8 mouse cellular contexts compared by ENCODE assay signal in the genomic region with DNA sequence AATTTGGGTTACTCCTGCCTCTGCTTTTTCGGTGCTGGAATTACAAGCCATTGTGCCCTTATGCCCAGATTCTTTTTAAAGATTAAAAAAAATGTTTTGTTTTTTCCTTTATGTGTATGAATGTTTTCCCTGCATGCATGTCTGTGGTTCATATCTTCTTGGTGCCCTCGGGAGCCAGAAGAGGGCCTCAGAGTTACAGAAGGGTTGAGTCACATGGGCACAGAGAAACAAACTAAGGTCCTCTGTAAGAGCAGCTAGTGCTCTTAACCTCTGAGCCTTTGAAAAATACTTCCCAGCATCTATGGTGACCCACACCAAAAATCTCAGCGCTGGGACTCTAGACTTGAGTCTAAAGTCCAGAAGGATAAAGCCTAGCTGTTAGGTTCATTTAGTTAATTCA. TPM values are rescaled to one million over a fixed set of nuclear protein-coding genes. Genes with fewer than 3 reads are reported as not detected.
A peak's percentile ranks its signal among the peaks of the same experiment; 100 is the strongest.
DNase-seq lines count a peak whose midpoint lies in the region; ATAC-seq and TF ChIP-seq lines count a peak whose summit lies in the region.

No protein-coding gene starts in this region.

- intact Hi-C loops in left cerebral cortex, postnatal 4 days (cut with DNase I), result no loop called here
- intact Hi-C loops in left cerebral cortex, postnatal 14 days (cut with DNase I), result no loop called here

- peak overlapping the region; percentile 84 for H3K4me2 ChIP-seq in hindbrain, embryonic 16.5 days (ENCODE audit: low read length)
- H3K4me2 ChIP-seq in liver, embryonic 11.5 days, result peak overlapping the region; percentile 72
- H3K4me2 ChIP-seq in midbrain, postnatal 0 days (ENCODE audit: low read depth, low read length, poor library complexity, severe bottlenecking), result peak overlapping the region; percentile 65

- peak overlapping the region; percentile 82; the same call in 1 of the 2 replicates for H3K9ac ChIP-seq in hindbrain, embryonic 16.5 days (ENCODE audit: low read depth, low read length)
- H3K9ac ChIP-seq in liver, embryonic 11.5 days (ENCODE audit: low read depth, low read length), result peak overlapping the region; percentile 73
- H3K9ac ChIP-seq in midbrain, postnatal 0 days (replicated peaks; ENCODE audit: low read length, poor library complexity, severe bottlenecking), result peak overlapping the region; percentile 85

- DNase-seq in left cerebral cortex, postnatal 4 days, result peak; percentile 24
- no peak for DNase-seq in left cerebral cortex, postnatal 14 days (ENCODE audit: low spot score in 2 of 2)
- no peak for DNase-seq in liver, embryonic 11.5 days (ENCODE audit: low spot score)
- peak; percentile 47 for DNase-seq in midbrain, postnatal 0 days (ENCODE audit: low spot score)
- peak; percentile 63 for DNase-seq in thymus, postnatal 4 days

- no peak for TF ChIP-seq POLR2A in bone marrow, adult 2 months (IDR thresholded peaks at IDR 0.05; ENCODE audit: borderline replicate concordance, control insufficient read depth, low read depth, low read length)

- no peaks in the 10 kb centered on the region for H3K27me3 ChIP-seq in erythroblast, embryonic 14.5 days (ENCODE audit: control insufficient read depth)
- no peaks in the 10 kb centered on the region for H3K27me3 ChIP-seq in hindbrain, embryonic 16.5 days (replicated peaks; ENCODE audit: control insufficient read depth, insufficient read depth, low read length)
- H3K27me3 ChIP-seq in liver, embryonic 11.5 days (replicated peaks; ENCODE audit: control insufficient read depth, insufficient read depth, low read length), result no peaks in the 10 kb centered on the region
- H3K27me3 ChIP-seq in midbrain, postnatal 0 days (ENCODE audit: insufficient read depth, low read length), result no peaks in the 10 kb centered on the region

- peaks cover 8% of the 10 kb centered on the region for H3K9me3 ChIP-seq in erythroblast, embryonic 14.5 days (ENCODE audit: control insufficient read depth, low read length)
- H3K9me3 ChIP-seq in hindbrain, embryonic 16.5 days (ENCODE audit: control insufficient read depth, low read length), result peaks cover 10% of the 10 kb centered on the region; the same call in 1 of the 2 replicates
- H3K9me3 ChIP-seq in liver, embryonic 11.5 days (ENCODE audit: control insufficient read depth, low read length), result no peaks in the 10 kb centered on the region
- 0 out of 2 replicates have a peak, but pooled peaks cover 7% of the 10 kb centered on the region for H3K9me3 ChIP-seq in midbrain, postnatal 0 days (ENCODE audit: low read length)

- no peak overlapping the region for H3K27ac ChIP-seq in bone marrow, adult 2 months (ENCODE audit: control insufficient read depth, insufficient read depth, low read depth, low read length, poor library complexity)
- peak overlapping the region; percentile 90 for H3K27ac ChIP-seq in hindbrain, embryonic 16.5 days (ENCODE audit: low read depth, low read length)
- H3K27ac ChIP-seq in liver, embryonic 11.5 days (ENCODE audit: low read depth, low read length), result peak overlapping the region; percentile 85
- H3K27ac ChIP-seq in midbrain, postnatal 0 days (ENCODE audit: low read depth, low read length), result peak overlapping the region; percentile 96

- peak; percentile 53; the same call in 1 of the 2 replicates for ATAC-seq in hindbrain, embryonic 16.5 days
- peak; percentile 78 for ATAC-seq in liver, embryonic 11.5 days (replicated peaks; ENCODE audit: low FRiP score)
- peak; percentile 56; the same call in 1 of the 2 replicates for ATAC-seq in midbrain, postnatal 0 days (ENCODE audit: low FRiP score)

- H3K36me3 ChIP-seq in erythroblast, embryonic 14.5 days (ENCODE audit: control insufficient read depth), result peaks cover 19% of the 10 kb centered on the region
- peaks cover 18% of the 10 kb centered on the region for H3K36me3 ChIP-seq in hindbrain, embryonic 16.5 days (ENCODE audit: control insufficient read depth, insufficient read depth, low read length)
- peaks cover 16% of the 10 kb centered on the region for H3K36me3 ChIP-seq in liver, embryonic 11.5 days (ENCODE audit: control insufficient read depth, insufficient read depth, low read length)
- peaks cover 9% of the 10 kb centered on the region for H3K36me3 ChIP-seq in midbrain, postnatal 0 days (ENCODE audit: insufficient read depth, low read length)

- TF ChIP-seq CTCF in bone marrow, adult 2 months (IDR thresholded peaks at IDR 0.05; ENCODE audit: control insufficient read depth, insufficient read depth, low read length), result peak; percentile 31; the same call in 1 of the 2 replicates
- peak; percentile 57 for TF ChIP-seq CTCF in midbrain, postnatal 0 days (IDR thresholded peaks at IDR 0.05)

- peak overlapping the region; percentile 39 for H3K4me3 ChIP-seq in bone marrow, adult 2 months (replicated peaks; ENCODE audit: control insufficient read depth, low read depth, low read length)
- peak overlapping the region; percentile 72 for H3K4me3 ChIP-seq in erythroblast, embryonic 14.5 days (replicated peaks)
- peak overlapping the region; percentile 62 for H3K4me3 ChIP-seq in hindbrain, embryonic 16.5 days (ENCODE audit: low read length)
- H3K4me3 ChIP-seq in liver, embryonic 11.5 days (ENCODE audit: low read depth, low read length), result peak overlapping the region; percentile 70
- peak overlapping the region; percentile 52 for H3K4me3 ChIP-seq in midbrain, postnatal 0 days (ENCODE audit: low read depth, low read length)

- 7% methylated on average over 3 of the region's 3 CpGs for WGBS in bone marrow, adult 2 months
- 12% methylated on average over 3 of the region's 3 CpGs for WGBS in hindbrain, embryonic 16.5 days
- 18% methylated on average over 3 of the region's 3 CpGs for WGBS in liver, embryonic 11.5 days
- WGBS in midbrain, postnatal 0 days, result 10% methylated on average over 3 of the region's 3 CpGs

- no peaks in the 10 kb centered on the region; the same call in 1 of the 2 replicates for H3K4me1 ChIP-seq in bone marrow, adult 2 months (ENCODE audit: control insufficient read depth, insufficient read depth, low read length)
- peaks cover 21% of the 10 kb centered on the region for H3K4me1 ChIP-seq in erythroblast, embryonic 14.5 days (ENCODE audit: control insufficient read depth)
- peaks cover 3% of the 10 kb centered on the region; the same call in 1 of the 2 replicates for H3K4me1 ChIP-seq in hindbrain, embryonic 16.5 days (ENCODE audit: control insufficient read depth, insufficient read depth, low read depth, low read length)
- H3K4me1 ChIP-seq in liver, embryonic 11.5 days (replicated peaks; ENCODE audit: control insufficient read depth, insufficient read depth, low read length), result peaks cover 2% of the 10 kb centered on the region
- H3K4me1 ChIP-seq in midbrain, postnatal 0 days (ENCODE audit: insufficient read depth, low read length), result 0 out of 2 replicates have a peak, but pooled peaks cover 2% of the 10 kb centered on the region

RNA-seq across cellular contexts. Expression of a gene that starts 0.6 kb away (rescaled TPM):
- total RNA-seq in left cerebral cortex, postnatal 4 days (2021), result 10 to 100 TPM; 20.3 to 23.0 TPM
- 10 to 100 TPM in 1 of 2 experiments, 1 to 10 TPM in 1; 9.3 to 11.6 TPM for total RNA-seq in left cerebral cortex, postnatal 14 days (2021)
- 7.2 and 12.4 TPM in 2 replicates for polyA plus RNA-seq in bone marrow, adult 2 months (2011; ENCODE audit: insufficient read depth, insufficient read length, low replicate concordance, missing spikeins)
- polyA plus RNA-seq in erythroblast, embryonic 14.5 days (2012), result 0.27 and 0.51 TPM in 2 replicates
- polyA plus RNA-seq in hindbrain, embryonic 16.5 days (2015; fragmentation: Nextera tagmentation; extraction: Ambion mirVana), result 28.0 and 29.8 TPM in 2 replicates
- 16.2 and 17.7 TPM in 2 replicates for polyA plus RNA-seq in liver, embryonic 11.5 days (2014; fragmentation: Nextera tagmentation; extraction: Ambion mirVana)
- total RNA-seq in midbrain, postnatal 0 days (2014; rRNA removed), result 11.1 and 13.6 TPM in 2 replicates
- 13.4 and 14.5 TPM in 2 replicates for polyA plus RNA-seq in midbrain, postnatal 0 days (2015; fragmentation: Nextera tagmentation; extraction: Ambion mirVana)

RNA-seq across cellular contexts. Expression of a gene that starts 26.1 kb away (rescaled TPM):
- 1 to 10 TPM; 4.0 to 4.1 TPM for total RNA-seq in left cerebral cortex, postnatal 4 days (2021)
- 1 to 10 TPM; 1.8 TPM for total RNA-seq in left cerebral cortex, postnatal 14 days (2021)
- polyA plus RNA-seq in bone marrow, adult 2 months (2011; ENCODE audit: insufficient read depth, insufficient read length, low replicate concordance, missing spikeins), result 2.4 and 3.6 TPM in 2 replicates
- 0.04 and 0.08 TPM in 2 replicates for polyA plus RNA-seq in erythroblast, embryonic 14.5 days (2012)
- 6.1 and 6.3 TPM in 2 replicates for polyA plus RNA-seq in hindbrain, embryonic 16.5 days (2015; fragmentation: Nextera tagmentation; extraction: Ambion mirVana)
- 4.2 and 5.6 TPM in 2 replicates for polyA plus RNA-seq in liver, embryonic 11.5 days (2014; fragmentation: Nextera tagmentation; extraction: Ambion mirVana)
- total RNA-seq in midbrain, postnatal 0 days (2014; rRNA removed), result 2.1 and 2.9 TPM in 2 replicates
- 3.9 and 4.8 TPM in 2 replicates for polyA plus RNA-seq in midbrain, postnatal 0 days (2015; fragmentation: Nextera tagmentation; extraction: Ambion mirVana)

Comparison
In these comparisons a context has a peak if more than half of its experiments do, and no peak if none do; other contexts are left out.
1. DNase-seq: peak in left cerebral cortex, postnatal 4 days (single experiment), midbrain, postnatal 0 days (single experiment) and thymus, postnatal 4 days (single experiment); none in left cerebral cortex, postnatal 14 days (0 of 2) and liver, embryonic 11.5 days (single experiment).
2. Peak in every context shown above with its lines, with median percentiles within 50 percentile points of each other: H3K4me3 ChIP-seq, ATAC-seq, H3K4me2 ChIP-seq and H3K9ac ChIP-seq.